Mouse (Mus musculus): ENCODE data around the gene Sectm1a. TPM values are rescaled to one million over a fixed set of nuclear protein-coding genes. Genes with fewer than 3 reads are reported as not detected.
"Not testable (repeated sequence)": the region's sequence is repeated elsewhere in the genome, so short reads cannot be mapped to it uniquely, and the experiment has no call there.

Gene Sectm1a
- total RNA-seq (2021): not detected
- long read RNA-seq: 0 reads

DNA sequence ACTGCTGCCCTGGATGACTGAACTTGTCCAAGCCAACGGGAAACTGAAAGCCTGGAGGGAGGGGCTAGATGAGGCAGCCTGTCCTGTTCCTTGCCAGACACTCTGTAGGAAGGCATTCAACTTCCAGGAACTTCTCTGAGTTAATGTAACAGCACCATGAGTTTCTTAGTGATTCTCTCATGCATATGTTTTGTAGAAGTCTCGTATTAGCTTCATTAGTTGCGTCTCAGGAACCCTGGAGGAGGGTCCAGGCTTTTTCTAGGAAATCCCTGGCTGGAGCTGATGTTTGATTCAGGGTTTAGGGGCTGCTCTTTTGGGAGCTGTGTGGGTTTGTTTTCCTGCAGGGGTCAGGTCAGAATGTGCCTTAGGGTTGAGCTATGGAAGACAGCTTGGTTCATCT lies at the start of gene Sectm1a:
Gene Sectm1a (minus strand): TSS at position 101 of the 400 bp plus-strand sequence.
- no peak for DNase-seq (ENCODE audit: low spot score in 2 of 2)

DNA sequence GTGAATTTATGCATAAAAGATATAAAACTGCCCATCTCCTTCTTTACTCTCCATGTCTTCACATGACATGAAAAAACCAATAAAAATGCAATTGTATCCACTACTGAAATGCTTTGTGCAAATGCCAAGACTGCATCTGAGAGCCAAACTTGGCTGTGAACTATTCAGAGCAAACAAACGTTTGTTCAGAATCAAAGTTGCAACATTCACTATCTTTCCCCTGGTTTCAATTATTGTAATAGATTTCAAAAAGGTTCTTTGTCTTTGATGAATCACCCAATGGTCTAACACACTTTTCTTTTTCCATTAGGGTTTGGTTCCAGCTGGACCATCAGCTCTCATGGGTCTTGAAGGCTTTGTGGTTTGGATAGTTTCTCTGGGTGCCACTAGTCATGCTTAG lies 48.6 kb upstream of the Sectm1a start:
- no peak for DNase-seq (ENCODE audit: low spot score in 2 of 2)

DNA sequence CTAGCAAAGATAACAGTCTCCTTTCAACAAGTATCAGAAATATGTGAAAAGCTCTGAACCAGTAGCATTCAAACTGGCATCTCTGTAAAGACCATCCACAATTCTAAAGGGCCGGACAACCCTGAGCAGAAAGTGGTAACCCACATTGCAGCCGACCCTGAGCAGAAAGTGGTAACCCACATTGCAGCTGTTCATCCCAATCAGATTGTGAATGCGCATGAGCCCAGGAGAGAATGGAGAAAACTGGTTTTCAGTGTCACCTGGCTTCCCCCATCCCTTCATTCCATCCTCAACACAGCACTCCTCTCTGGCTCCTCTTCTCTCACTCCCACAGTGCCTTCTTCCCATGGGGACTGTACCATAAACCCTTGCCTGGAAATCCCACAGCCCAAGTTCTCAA lies 46.4 kb upstream of the Sectm1a start:
- no peak for DNase-seq (ENCODE audit: low spot score in 2 of 2)

DNA sequence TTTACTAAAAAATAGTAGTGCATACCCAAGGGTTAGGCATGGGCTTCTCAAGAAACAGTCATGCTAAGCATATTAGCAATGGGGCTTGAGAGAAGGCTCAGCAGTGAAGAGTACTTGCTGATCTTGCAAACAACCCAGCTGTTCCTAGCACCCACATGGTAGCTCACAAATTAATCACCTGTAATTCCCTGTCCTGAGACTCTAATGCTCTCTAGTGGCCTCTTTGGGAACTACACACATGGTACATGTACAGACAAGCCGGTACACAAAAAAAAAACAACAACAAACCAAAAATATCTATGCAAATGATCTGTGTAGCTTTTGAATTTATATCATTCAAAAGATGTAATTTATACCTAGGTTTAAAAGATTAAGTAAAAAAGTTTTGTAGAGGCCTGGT lies 45.4 kb upstream of the Sectm1a start:
- no peak for DNase-seq (ENCODE audit: low spot score in 2 of 2)

DNA sequence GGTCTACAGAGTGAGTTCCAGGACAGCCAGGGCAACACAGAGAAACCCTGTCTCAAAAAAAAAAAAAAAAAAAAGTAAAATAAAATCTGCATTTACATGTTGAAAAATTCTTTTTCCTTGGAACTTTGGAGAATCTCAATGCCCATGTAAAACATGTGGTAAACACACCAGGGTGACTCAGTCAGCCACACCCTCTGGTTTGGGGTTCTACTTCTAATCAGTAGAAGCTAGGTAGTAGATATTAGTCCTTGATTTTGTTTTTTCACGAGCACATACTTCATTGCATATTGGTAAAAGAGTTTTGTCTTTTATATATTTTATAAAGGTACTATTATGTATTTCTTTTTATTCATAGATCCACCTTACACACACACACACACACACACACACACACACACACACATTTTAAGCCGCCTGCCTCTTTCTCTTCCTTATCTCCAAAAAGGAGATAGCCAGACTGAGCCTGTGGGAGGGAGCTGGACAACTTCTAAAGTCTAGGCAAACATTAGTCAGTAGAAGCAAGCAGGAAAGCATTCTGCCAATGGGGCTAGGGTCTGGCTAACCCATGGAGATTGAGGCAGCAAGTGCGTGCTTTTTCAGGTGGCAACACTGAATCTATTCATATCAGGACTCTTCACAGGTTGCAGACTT lies 44.6 kb upstream of the Sectm1a start:
- no peak for DNase-seq (ENCODE audit: low spot score in 2 of 2)

DNA sequence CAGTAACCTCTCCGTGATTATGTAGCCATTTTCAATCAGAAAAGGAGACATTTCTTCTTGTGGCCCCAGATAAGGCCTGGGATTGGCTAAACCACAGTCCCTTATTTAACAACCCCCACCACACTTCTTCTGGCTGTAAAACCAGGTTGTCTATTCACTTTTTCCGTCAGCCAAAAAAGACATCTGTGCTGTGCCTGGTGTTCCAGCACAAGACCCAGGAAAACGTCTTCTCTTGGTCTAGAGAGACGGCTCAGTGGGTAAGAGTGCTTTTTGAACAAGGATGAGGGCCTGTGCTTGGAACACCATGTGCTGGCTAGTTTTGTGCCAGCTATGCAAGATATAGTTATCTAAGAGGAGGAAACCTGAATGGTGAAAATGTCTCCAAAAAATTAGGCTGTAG lies 42.4 kb upstream of the Sectm1a start:
- DNase-seq (ENCODE audit: low spot score in 2 of 2): peak in 1 of 2 experiments; percentile 16

DNA sequence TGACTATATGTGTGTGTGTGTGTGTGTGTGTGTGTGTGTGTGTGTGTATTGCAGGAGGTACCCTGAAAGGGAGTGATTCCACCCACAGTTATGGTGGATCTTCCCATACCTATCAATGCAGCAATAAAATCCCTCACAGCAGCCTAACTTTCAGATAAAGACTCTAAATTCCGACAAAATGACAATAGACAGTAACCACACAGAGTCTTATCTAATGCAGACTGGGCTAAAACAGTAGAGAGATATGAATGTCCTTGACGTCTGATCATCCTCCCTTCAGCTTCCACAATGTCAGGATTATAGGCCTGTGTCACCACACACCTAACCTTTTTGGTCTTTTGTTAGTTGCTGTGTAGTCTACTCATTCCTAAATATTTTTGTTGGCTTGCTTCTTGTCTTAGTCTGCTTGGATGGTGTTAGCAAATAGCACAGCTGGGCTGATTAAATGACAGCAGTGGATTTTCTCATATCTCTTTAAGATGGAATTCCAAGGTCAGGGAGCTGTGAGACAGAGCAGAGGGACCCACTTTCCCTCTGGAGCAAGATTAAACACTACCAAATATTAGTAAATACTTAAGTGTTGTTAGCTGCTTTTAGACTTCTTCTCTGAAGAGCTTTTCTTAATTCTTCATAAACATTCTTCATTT lies 41.1 kb upstream of the Sectm1a start:
- no peak for DNase-seq (ENCODE audit: low spot score in 2 of 2)

DNA sequence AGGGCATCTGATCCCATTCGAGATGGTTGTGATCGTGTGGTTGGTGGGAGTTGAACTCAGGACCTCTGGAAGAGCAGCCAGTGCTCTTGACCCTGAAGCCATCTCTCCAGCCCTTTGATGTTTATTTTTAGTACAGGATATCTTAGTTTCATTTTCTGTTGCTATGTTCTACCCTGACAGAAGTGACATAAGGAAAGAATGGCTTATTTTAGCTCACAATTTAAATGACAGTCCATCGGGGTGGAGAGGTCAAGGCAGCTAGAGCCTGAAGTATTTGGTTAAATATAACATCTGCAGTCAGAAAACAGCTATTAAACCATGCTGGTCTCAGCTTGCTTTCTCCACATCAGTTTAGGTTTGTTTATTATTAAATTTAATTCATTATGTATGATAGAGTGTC lies 40.1 kb upstream of the Sectm1a start:
- DNase-seq (ENCODE audit: low spot score in 2 of 2): no peak

DNA sequence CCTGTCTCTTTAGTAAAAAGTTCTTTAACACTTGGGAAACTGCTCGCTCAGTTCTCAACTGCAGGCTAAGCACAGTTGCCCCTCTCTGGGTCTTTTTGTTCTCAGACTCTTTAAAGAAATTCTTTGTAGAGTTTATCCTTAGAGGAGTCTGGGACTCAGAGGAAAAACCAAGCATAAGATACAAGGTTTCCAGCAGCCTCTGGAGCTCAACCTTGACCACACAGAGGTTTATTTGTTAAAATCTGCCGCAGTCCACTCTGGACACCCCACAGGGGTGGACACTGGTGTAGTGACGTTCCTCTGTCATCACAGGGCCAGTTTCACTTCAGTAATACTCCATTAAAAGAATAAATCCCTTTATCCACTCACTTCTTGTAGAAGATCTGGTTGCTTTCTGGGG lies 37.6 kb upstream of the Sectm1a start, which contains the start of gene Tex19.2:
Gene Tex19.2 (minus strand): TSS at position 101 of the 400 bp plus-strand sequence.
- no peak for DNase-seq (ENCODE audit: low spot score in 2 of 2)

DNA sequence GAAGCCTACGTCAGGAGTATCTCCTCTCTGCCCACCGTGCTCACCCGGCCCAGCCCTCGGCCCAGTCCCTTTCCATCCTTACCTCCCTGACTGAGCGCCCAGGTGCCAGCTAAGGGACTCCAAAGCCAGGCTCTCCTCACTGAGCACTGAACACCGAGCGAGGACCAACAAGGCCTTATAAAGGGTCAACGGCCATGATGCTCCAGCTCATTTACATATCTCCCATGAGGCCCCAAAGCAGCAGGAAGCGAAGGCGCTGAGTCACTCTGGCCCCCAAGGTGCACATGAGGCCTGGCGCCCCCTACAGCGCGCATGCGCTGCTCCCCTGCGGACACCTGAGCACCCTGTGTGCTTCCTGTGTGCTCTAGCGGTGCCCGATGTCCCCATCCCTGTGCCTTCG lies 37.1 kb upstream of the Sectm1a start:
- DNase-seq (ENCODE audit: low spot score in 2 of 2): no peak

DNA sequence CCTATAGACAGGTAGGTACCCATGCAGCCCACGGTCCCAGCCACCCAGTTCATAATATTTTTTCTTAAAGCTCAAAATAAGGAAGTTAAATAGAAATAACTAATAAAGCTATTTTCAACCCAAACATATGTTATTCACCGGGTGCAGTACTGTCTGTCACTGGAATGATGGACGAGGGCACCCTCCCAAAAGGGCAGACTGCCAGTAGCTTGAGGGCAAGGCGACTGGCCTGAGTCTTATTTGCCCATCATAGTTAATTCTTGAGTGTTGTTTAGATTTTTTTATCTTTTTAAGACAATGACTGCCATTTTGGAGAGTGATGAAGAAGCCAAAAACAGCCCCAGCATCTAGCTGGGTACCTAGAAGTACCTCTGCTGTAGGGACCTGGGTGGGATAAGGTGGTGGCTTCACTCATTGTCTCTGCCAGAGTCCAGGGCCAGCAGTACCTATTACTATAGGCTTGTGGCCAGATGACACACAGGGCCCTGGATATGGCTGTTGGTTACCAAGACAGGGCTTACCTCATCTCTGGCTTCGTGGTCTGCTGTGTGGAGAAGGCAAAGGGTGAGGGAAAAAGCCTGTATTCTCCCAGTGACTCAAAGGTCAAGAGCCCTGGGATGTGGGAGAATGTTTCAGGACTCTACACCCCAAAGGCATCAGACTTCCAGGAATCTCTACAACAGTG lies 31.2 kb upstream of the Sectm1a start:
- DNase-seq (ENCODE audit: low spot score in 2 of 2): no peak

DNA sequence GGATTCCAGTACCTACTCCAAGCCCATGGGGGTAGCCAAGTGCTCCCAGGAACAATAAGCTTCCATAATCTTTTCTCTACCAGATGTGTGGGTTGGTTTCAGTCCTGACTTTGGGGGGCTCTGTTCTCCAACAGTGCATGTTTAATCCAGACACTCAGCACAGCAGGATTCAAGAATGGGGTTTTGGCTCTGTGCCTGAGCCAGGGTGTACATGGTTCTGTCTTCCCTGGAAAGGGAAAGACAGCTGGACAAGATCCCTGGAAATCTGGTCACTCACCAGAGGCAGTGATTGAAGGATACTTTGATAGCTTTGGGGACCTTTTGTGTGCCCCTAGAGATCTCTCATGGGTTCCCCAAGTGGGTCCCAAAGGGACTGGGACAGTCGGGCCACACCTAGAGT lies 30.6 kb upstream of the Sectm1a start:
- DNase-seq (ENCODE audit: low spot score in 2 of 2): no peak

DNA sequence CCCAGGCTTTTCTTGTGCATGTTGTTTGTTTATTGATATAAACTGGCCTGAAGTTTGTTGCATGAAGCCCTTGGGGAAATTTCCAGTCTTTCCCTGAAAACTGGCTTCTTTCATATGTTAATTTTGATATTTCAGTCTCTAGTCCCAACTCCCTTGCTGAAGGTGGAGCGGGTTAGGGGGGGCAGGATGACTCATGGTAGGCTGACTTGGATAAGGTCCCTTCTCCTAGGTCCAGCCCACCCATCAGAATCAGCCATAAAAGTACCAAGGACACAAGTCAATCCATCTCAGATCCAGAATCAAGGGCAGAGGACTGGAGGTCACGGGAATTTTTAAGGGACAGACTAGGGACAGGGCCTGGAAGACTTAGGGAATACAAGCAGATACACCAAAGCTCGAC lies 30.0 kb upstream of the Sectm1a start:
- DNase-seq (ENCODE audit: low spot score in 2 of 2): no peak

DNA sequence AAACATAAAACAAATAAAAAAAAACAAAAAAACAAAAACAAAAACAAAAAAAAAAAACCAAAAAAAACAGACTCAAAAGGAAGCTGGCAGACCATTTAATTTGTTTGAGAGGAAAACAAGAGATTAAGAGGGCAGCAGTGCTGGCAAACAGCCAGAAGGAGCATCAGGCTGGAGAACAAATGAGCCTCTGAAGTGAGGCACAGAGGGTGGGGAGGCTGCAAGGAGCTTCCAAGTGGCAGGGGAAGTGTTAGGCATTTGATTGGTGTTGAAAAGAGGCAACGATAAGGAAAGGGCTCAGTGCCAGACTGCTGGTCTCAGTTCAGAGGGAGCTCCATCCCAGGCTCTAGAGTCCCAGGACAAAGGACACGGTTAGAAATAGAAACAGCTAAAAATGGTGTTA lies 29.0 kb upstream of the Sectm1a start:
- DNase-seq (ENCODE audit: low spot score in 2 of 2): no peak

DNA sequence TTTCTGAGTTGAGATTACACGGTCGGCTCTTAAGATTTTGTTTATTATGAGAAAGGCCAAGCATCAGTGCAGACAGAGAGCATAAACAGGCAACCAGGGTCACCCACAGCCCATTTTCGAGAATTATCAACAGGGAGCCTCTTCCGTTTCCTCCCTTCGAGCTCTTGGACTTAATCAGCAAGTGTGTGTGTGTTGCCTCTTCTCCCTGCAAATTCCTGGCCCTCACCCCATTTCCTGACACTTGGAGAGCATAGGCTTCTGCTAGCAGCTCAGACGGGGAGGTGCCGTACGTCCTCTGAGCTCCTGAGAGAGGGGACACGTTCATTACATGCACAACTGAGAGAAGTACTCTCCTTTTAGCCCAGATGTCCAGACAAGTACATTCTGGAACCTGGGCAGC lies 27.0 kb upstream of the Sectm1a start:
- no peak for DNase-seq (ENCODE audit: low spot score in 2 of 2)

DNA sequence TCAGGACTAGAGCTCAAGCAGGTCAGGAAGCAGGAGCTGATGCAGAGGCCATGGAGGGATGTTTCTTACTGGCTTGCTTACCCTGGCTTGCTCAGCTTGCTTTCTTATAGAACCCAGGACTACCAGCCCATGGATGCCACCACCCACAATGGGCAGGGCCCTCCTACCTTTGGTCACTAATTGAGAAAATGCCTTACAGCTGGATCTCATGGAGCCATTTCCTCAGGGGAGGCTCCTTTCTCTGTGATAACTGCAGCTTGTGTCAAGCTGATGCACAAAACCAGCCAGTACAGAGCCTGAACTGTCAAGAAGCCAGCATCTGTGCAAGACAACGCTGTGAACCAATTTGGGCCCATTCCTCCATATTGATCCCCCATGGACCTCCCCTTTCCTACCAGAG lies 26.2 kb upstream of the Sectm1a start:
- not testable (repeated sequence) for DNase-seq (ENCODE audit: low spot score in 2 of 2)

DNA sequence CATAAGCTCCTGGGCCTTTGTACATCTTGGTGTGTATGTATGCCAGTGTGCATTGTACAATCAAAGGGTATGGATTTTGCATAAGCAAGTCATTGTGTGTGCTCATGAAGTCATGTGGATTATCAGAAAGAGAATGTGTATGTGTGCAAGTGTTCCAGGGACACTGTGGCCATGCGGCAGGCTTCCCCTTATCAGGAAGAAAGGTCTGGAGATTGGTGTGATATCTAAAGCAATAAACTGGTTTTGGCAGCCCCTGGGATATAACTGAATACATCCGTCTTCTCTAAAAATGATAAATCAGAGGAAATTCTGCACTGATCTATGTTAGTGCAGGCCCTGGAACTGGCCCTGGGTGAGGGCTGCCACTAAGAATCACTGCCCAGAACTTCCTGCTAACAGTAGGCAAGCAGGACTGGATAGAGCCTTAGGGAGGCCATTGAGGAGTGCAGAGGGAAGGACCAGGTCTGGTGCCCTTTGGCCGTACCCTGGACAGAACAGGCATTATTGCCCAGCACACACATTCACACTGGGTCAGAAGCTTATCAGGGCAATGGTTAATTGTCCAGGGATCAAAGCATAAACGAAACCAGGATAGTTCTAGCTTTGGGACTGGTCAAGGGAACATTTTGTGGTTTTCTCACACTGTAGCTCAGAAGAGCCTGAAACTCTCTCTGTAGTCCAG lies 20.2 kb upstream of the Sectm1a start:
- DNase-seq (ENCODE audit: low spot score in 2 of 2): no peak

DNA sequence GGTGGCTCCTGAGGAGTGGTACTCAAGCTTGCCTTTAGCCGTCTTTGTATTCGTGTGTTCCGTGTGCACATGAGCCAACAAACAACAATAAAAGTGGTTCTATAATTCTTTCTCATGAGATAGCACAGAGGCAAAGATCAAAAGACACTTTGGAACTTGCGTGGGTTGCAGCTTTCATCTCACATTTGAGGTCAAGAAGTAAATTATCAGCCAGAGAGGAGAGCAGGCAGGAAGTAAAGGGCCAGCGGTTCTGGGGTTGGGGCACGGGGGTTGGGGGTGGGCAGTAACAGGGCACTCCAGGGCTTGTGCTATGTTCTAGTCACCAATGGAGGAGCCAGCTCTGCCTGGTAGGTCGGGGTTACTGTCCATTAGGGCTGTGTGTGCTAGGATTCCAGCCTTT lies 19.7 kb upstream of the Sectm1a start:
- no peak for DNase-seq (ENCODE audit: low spot score in 2 of 2)

DNA sequence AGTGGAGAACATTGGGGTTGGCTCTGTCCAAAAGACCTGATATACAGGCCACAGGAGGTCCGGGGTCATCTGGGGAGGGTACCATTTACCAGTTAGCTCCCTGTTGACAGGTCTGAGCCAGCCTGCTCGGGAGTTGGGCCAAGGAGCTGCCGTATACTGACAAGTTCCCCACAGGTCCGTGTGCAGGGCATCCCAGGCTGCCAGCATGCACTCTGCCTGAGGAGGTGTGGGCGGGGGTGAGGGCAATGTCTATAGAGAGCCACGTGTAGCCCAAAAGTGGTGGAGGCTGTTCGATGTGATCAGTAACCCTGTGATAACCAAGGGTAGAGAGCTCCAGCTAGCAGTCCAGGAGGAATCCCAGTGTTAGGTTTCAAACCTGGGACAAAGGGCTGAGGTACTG lies 18.7 kb upstream of the Sectm1a start:
- DNase-seq (ENCODE audit: low spot score in 2 of 2): no peak

DNA sequence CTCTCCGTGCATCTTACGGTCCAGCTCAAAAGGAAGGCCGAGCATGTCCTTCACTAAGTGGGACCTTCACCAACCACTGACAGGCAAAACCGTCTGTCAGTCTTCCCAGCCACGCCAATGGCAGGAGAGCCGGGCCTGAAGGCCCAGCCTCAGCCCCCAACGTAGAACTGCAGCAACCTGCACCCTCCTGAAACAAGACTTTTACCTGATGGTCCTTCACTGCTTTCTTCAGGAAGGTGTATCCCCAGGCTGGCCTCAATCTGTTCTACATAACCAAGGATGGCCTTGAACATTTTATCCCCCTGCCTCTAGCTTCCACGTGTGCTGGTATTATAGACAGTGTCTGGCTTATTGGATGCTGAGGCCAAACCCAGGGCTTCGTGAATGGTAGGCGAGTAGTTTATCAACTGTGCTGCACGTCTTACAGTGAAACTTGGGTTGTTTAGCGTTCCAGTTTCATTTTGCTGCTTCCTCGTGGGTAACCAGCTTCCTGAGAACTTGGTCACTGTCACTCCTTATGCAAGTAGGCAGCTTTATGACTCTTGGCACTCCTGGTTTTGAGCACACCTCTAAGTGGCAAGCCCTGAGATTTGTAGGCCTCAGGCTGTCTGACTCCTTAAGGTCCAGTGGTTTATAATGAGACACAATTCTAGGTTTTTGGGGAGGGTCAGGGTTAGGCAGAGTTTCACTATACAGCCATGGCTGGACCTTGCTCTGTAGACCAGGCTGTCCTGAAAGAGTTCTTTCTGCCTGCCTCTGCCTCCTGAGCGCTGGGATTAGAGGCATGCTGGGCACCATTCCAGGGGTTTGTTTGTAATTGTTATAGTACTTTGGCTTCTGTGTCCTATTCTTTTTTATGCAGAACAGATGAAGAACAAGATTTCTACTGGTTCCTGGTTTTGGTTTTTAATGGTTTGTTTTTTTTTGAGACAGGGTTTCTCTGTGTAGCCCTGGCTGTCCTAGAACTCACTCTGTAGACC lies 11.9 kb upstream of the Sectm1a start:
- no peak for DNase-seq (ENCODE audit: low spot score in 2 of 2)

DNA sequence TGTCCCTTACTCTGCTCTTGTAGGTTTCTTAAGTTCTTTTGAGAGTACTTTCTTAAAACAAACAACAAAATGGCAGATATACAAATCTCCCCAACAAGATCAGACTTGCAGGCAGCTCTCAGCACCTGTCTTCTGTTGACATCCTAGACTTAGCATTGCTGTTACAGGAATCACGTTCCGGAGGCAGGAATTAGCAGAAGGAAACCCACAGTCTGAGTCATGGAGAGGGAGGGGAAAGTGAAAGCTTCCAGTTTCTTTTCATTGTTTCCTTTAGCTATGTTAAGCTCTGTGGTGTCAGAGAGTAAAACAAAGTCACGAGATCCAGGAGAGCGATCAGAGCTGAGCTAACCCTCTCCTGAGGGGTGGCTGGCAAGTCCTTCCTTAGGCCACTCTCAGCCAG lies 9.9 kb upstream of the Sectm1a start:
- no peak for DNase-seq (ENCODE audit: low spot score in 2 of 2)
